Mouse (Mus musculus): ENCODE data around the gene Slc19a2. TPM values are rescaled to one million over a fixed set of nuclear protein-coding genes. Genes with fewer than 3 reads are reported as not detected.
"Not testable (repeated sequence)": the region's sequence is repeated elsewhere in the genome, so short reads cannot be mapped to it uniquely, and the experiment has no call there.

Gene Slc19a2
- polyA plus RNA-seq, 1 experiment from 2014 or later = 8.6 TPM

- Histone ChIP-seq H3K9me3 (replicated peaks; ENCODE audit: low read length) (no peaks in the 10 kb centered on the region), H3K4me2 (ENCODE audit: low read length) (no peak overlapping the region), H3K9ac (ENCODE audit: low read depth, low read length) (no peak overlapping the region), H3K4me1 (replicated peaks; ENCODE audit: insufficient read depth, low read length) (no peaks in the 10 kb centered on the region), H3K36me3 (ENCODE audit: insufficient read depth, low read length) (no peaks in the 10 kb centered on the region), H3K4me3 (replicated peaks; ENCODE audit: low read depth, low read length) (no peak overlapping the region), H3K27ac (no peak overlapping the region), H3K27me3 (ENCODE audit: insufficient read depth, low read length) (no peaks in the 10 kb centered on the region)
- WGBS = 41% methylated on average over 3 of the region's 3 CpGs
- ATAC-seq (replicated peaks; ENCODE audit: low FRiP score, low read depth) = no peak
- TF ChIP-seq CTCF (IDR thresholded peaks at IDR 0.05; ENCODE audit: low read depth) = no peak
- no peak for DNase-seq (ENCODE audit: low spot score)
Observed at GRCm38 (mm10) chr1:164215097-164215496, 33.7 kb upstream of the Slc19a2 start.

- no peaks in the 10 kb centered on the region for H3K27me3 ChIP-seq (ENCODE audit: insufficient read depth, low read length)
- 69% methylated on average over 6 of the region's 6 CpGs for WGBS
- no peak for TF ChIP-seq CTCF (IDR thresholded peaks at IDR 0.05; ENCODE audit: low read depth)
- no peak overlapping the region for H3K4me2 ChIP-seq (ENCODE audit: low read length)
- no peaks in the 10 kb centered on the region for H3K4me1 ChIP-seq (replicated peaks; ENCODE audit: insufficient read depth, low read length)
- no peaks in the 10 kb centered on the region for H3K9me3 ChIP-seq (replicated peaks; ENCODE audit: low read length)
- DNase-seq (ENCODE audit: low spot score) = no peak
- H3K27ac ChIP-seq = no peak overlapping the region
- H3K9ac ChIP-seq (ENCODE audit: low read depth, low read length) = no peak overlapping the region
- H3K36me3 ChIP-seq (ENCODE audit: insufficient read depth, low read length) = no peaks in the 10 kb centered on the region
- no peak overlapping the region for H3K4me3 ChIP-seq (replicated peaks; ENCODE audit: low read depth, low read length)
- no peak for ATAC-seq (replicated peaks; ENCODE audit: low FRiP score, low read depth)
Observed at GRCm38 (mm10) chr1:164215540-164215939, 33.3 kb upstream of the Slc19a2 start.

- no peaks in the 10 kb centered on the region for H3K27me3 ChIP-seq (ENCODE audit: insufficient read depth, low read length)
- H3K4me1 ChIP-seq (replicated peaks; ENCODE audit: insufficient read depth, low read length) = no peaks in the 10 kb centered on the region
- no peak for TF ChIP-seq CTCF (IDR thresholded peaks at IDR 0.05; ENCODE audit: low read depth)
- ATAC-seq (replicated peaks; ENCODE audit: low FRiP score, low read depth) (no peak), DNase-seq (ENCODE audit: low spot score) (peak; percentile 8)
- 39% methylated on average over 15 of the region's 15 CpGs for WGBS
- H3K27ac ChIP-seq = no peak overlapping the region
- H3K4me2 ChIP-seq (ENCODE audit: low read length) = peak overlapping the region; percentile 21
- no peaks in the 10 kb centered on the region for H3K36me3 ChIP-seq (ENCODE audit: insufficient read depth, low read length)
- H3K4me3 ChIP-seq (replicated peaks; ENCODE audit: low read depth, low read length) = no peak overlapping the region
- no peaks in the 10 kb centered on the region for H3K9me3 ChIP-seq (replicated peaks; ENCODE audit: low read length)
- H3K9ac ChIP-seq (ENCODE audit: low read depth, low read length) = no peak overlapping the region
Observed at GRCm38 (mm10) chr1:164217791-164218685, 30.8 kb upstream of the Slc19a2 start.

- H3K4me1 ChIP-seq (replicated peaks; ENCODE audit: insufficient read depth, low read length) = no peaks in the 10 kb centered on the region
- ATAC-seq (replicated peaks; ENCODE audit: low FRiP score, low read depth) = no peak
- 89% methylated on average over 4 of the region's 4 CpGs for WGBS
Observed at GRCm38 (mm10) chr1:164220261-164220660, 28.6 kb upstream of the Slc19a2 start.

GRCm38 (mm10) chr1:164223089-164223488 lies 25.8 kb upstream of the Slc19a2 start:
- ATAC-seq (replicated peaks; ENCODE audit: low FRiP score, low read depth) (no peak), DNase-seq (ENCODE audit: low spot score) (no peak)
- H3K4me1 ChIP-seq (replicated peaks; ENCODE audit: insufficient read depth, low read length) = no peaks in the 10 kb centered on the region
- H3K4me2 ChIP-seq (ENCODE audit: low read length) = no peak overlapping the region
- no peak overlapping the region for H3K9ac ChIP-seq (ENCODE audit: low read depth, low read length)
- no peak for TF ChIP-seq CTCF (IDR thresholded peaks at IDR 0.05; ENCODE audit: low read depth)
- H3K36me3 ChIP-seq (ENCODE audit: insufficient read depth, low read length) = no peaks in the 10 kb centered on the region
- H3K9me3 ChIP-seq (replicated peaks; ENCODE audit: low read length) = no peaks in the 10 kb centered on the region
- H3K4me3 ChIP-seq (replicated peaks; ENCODE audit: low read depth, low read length) = no peak overlapping the region
- H3K27ac ChIP-seq = no peak overlapping the region
- H3K27me3 ChIP-seq (ENCODE audit: insufficient read depth, low read length) = no peaks in the 10 kb centered on the region

More at GRCm38 (mm10) chr1:164220261-164220660, 28.6 kb upstream of the Slc19a2 start:
- no peak for DNase-seq (ENCODE audit: low spot score)
- H3K4me2 ChIP-seq (ENCODE audit: low read length) = no peak overlapping the region
- H3K9me3 ChIP-seq (replicated peaks; ENCODE audit: low read length) = no peaks in the 10 kb centered on the region
- H3K27ac ChIP-seq = no peak overlapping the region
- no peak overlapping the region for H3K4me3 ChIP-seq (replicated peaks; ENCODE audit: low read depth, low read length)
- H3K9ac ChIP-seq (ENCODE audit: low read depth, low read length) = no peak overlapping the region
- no peak for TF ChIP-seq CTCF (IDR thresholded peaks at IDR 0.05; ENCODE audit: low read depth)
- no peaks in the 10 kb centered on the region for H3K36me3 ChIP-seq (ENCODE audit: insufficient read depth, low read length)
- no peaks in the 10 kb centered on the region for H3K27me3 ChIP-seq (ENCODE audit: insufficient read depth, low read length)

GRCm38 (mm10) chr1:164231937-164232570 lies 16.8 kb upstream of the Slc19a2 start:
- not testable (repeated sequence) for ATAC-seq (replicated peaks; ENCODE audit: low FRiP score, low read depth); H3K4me1 ChIP-seq (replicated peaks; ENCODE audit: insufficient read depth, low read length); H3K9me3 ChIP-seq (replicated peaks; ENCODE audit: low read length); DNase-seq (ENCODE audit: low spot score); H3K27ac ChIP-seq; H3K27me3 ChIP-seq (ENCODE audit: insufficient read depth, low read length); H3K36me3 ChIP-seq (ENCODE audit: insufficient read depth, low read length); H3K9ac ChIP-seq (ENCODE audit: low read depth, low read length); H3K4me2 ChIP-seq (ENCODE audit: low read length); H3K4me3 ChIP-seq (replicated peaks; ENCODE audit: low read depth, low read length)
- WGBS = 88% methylated on average over 2 of the region's 4 CpGs

All from kidney, postnatal 0 days (tissue).